Mouse (Mus musculus): ENCODE results near the gene Ppm1j.
"Not testable (repeated sequence)": the region's sequence is repeated elsewhere in the genome, so short reads cannot be mapped to it uniquely, and the experiment has no call there.

Ppm1j gene

DNA sequence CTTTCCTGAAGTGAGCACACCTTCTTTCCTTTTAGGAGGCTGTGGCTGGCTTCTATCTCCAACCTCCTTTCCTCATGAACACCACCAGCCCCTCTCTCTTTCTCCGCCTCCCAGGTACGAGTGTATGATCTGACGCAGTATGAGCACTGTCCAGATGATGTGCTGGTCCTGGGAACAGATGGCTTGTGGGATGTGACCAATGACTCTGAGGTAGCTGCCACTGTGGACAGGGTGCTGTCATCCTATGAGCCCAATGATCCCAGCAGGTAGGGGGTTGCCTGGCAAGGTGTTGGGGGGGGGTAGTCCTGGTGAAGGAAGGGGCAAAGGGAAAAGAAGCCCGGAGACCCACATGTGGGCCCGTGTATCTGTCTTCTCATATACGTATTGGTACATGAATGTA lies 4.4 kb downstream of the Ppm1j start:
- DNase-seq (ENCODE audit: low spot score): no peak

DNA sequence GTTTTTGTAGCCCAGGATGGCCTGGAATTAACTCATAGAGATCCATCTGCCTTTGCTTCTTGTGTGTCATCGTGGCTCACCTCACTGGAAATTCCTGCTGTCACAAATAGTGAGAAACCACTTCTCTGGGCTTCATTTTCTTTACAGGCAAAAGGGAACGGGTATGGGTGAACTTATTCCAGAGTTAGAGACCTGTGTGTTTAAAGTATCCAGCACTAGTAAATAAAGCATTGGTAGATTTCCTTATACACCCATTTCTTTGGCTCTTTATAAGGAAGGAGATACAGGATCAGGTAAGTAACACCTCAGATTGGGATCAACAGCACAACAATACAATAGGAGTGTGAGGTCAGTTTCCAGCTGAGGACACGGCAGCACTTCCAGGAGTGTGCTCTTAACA lies 7.2 kb downstream of the Ppm1j start, which contains the start of gene Rhoc:
Rhoc (plus strand) TSS at position 301 of the 400 bp plus-strand sequence.
- no peak for DNase-seq (ENCODE audit: low spot score)

DNA sequence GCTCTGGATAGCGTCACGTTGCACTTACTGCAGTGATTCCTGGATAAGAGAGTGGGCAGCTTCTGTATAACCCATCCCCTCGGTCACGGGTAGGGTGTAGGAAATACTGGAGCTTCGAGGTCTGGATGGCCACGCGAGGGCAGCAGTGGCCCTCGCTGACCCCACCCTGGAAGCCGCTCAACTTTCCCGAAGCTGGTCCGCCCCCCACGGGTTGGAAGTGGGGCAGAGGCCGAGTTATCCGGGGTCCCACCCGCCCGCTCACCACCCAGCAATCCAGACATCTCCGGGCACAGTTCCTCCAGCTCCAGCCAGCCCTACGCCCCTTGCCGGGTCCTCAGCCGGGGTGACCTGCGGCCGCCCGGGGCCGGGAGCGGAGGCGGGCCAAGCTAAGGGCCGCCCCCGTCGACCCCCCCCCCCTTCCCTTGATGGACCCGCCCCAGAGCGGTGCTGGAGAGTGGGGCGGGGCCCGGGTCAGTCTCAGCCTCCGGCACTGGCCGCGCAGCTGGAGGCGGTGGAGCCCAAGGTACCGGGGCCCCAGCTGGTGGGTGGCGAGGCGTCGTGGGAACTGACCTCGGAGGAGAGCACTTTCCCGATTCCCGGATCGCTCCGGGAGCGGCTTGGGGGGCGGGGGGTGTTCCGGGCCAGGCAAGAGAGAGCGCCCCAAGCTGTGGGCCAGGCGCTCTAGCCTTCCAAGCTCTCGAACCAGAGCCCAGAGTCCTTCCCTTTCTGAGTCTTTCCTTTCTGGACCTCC lies 7.9 kb downstream of the Ppm1j start:
- peak; percentile 89 for DNase-seq (ENCODE audit: low spot score)

DNA sequence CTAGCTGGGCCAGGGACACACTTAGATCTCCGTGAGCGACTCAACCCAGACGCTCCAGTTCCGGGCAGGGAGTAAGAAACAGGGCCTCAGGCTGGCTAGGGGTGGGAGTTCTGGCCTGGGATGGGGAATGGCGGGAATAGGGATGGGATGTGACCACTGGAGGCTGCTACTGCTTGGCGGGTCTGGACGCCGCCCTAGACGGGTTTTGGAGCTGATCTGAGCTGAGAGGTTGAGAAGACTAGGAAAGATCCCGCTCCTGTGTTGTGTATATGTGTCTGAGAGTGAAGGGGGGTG lies 8.4 kb downstream of the Ppm1j start:
- no peak for DNase-seq (ENCODE audit: low spot score)

DNA sequence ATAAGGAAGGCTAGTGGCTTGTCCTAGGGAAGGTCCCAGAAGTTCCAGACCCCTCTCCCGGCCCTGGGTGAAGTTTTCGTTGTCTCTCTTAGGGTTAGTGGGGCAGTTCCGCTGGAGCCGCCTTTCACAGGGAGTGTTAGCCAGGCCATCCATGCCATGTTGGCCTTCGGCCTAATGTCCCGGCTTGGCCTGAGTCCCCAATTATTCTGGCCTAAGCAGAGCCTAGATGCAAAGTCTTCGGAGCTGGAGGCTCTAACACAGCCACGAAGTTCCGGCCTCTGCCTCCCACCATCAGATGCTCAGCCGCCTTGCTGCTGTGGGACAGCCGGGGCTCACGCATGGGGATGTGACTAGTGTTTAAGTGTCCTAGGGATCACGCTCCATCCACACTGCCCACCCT lies 9.0 kb downstream of the Ppm1j start:
- peak; percentile 55 for DNase-seq (ENCODE audit: low spot score)

DNA sequence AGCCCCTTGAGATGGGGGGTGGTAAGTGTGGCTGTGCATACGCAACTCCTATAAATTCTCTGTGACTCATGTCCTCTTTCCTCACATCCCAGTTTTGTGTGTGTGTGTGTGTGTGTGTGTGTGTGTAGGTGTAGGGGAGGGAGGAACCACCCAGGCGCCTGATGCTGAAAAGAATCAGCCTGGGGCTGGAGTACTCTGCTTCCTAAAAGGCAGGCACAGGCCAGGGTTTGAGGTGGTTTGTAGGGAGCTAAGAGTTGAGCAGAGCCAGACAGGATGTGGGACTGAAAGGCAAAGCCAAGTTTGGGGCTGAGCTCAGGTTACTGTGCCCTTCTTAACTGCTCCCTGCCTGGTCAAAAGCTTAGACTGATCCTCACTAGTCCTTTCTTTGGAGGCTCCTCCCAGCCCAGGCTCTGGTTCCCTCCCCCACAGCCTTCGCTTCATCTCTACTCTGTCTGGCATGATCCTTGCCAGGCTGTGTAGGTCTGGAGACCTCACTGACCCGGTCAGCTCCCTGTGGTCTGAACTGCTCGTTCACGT lies 9.6 kb downstream of the Ppm1j start:
- DNase-seq (ENCODE audit: low spot score): no peak

DNA sequence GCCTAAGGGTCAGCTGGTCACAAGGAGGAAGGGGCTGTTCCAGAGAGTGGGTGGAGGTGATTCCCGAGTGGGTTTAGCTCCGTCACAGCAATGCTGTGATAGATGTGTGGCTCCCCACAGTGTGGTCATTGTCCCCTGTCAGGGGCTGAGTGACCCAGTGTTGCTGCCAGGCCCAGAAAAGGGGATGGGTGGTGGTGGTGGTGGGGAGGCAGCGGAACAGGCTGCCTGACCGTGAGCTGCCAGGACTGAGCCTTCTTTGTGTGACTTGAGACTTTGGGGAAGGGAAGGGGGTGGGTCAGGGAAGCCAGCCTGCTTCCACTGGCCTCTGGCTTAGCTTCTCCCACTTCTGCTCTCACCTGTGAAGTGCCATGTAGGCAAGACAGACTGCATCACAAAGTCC lies 10.2 kb downstream of the Ppm1j start:
- DNase-seq (ENCODE audit: low spot score): no peak

DNA sequence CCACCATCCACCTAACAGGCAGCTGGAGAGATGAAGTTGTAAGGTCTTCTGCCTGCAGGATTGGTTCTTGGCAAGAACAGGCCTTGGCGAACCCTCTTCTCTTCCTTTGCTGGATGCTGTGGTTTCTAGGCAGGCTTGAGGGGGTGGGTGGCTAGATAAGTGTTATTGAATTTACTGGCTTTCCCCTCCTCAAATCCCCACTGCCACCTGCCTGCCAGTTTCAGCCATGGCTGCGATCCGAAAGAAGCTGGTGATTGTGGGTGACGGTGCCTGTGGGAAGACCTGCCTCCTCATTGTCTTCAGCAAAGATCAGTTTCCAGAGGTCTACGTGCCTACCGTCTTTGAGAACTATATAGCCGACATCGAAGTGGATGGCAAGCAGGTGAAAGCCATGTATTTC lies 10.8 kb downstream of the Ppm1j start:
- DNase-seq (ENCODE audit: low spot score): no peak

DNA sequence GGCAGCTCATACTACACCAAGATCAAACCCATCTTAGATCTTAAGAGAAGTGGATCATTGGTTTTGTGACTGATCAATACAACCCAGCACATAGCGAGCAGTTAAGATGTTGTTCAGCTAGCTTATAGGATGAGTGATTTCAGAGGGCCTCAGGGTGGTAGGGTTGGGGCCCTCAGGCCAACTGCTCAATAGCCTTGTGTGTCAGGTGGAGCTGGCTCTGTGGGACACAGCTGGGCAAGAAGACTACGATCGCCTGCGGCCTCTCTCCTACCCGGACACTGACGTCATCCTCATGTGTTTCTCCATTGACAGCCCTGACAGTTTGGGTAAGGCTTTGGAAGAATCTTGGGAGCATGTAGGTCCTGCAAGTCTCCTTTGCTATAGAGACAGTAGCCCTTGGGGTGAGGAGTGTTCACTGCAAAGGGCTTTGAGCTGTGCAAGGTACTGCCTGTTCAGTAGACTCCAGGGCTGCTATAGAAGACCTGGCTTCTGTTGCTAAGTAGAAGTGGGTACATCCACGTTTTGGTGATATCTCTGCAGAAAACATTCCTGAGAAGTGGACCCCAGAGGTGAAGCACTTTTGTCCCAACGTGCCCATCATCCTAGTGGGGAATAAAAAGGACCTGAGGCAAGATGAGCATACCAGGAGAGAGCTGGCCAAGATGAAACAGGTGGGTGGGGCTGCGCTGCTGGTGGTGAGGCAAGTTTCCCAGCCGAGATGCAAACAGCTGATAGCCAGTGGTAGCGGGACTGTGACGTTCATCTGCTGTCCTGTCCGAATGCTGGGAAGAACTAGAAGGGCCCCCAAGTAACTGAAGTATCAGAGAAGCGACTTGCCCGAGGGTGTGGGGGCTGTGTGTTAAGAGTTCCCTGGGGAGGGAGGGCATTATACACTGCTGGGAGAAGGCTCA lies 11.8 kb downstream of the Ppm1j start:
- no peak for DNase-seq (ENCODE audit: low spot score)

DNA sequence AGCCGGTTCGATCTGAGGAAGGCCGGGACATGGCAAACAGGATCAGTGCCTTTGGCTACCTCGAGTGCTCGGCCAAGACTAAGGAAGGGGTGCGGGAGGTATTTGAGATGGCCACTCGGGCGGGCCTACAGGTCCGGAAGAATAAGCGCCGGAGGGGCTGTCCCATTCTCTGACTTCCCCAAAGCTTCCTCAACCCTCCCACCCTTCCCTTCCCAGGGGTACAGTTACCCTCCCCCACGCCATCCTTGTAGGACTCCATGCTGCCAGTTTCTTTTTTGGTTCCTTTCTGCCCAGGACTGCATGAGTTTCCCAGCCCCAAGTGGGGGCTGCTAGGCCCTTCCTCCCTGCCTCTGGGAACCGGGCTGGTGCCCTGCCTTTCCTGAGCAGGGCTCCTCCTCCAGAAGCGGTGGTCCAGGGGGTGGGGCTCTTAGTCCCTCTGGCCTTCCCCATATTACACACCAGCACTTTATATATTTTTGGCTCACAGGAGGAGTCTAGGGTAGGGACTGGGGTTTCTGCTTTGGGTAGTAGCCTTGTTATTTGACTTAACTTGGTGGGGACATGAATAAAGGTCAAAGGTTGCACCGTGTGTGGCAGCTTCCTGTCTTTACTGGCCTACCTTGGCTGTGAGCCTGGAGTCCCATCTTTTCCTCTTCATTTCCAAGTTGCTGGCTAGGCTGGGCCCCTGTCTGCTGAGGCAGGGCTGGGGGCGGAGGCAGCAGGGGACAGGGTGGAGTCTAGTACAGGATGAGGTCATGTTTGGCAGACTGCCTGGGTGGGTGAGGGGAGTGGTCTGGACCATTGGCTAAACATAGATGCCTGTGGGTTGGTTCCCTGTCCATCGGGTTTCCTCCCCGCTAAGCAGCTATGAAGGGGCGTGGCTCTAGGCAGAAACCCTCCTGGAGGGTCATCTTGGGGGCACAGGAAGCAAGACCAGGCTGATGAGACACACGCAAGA lies 13.3 kb downstream of the Ppm1j start:
- DNase-seq (ENCODE audit: low spot score): peak; percentile 95

DNA sequence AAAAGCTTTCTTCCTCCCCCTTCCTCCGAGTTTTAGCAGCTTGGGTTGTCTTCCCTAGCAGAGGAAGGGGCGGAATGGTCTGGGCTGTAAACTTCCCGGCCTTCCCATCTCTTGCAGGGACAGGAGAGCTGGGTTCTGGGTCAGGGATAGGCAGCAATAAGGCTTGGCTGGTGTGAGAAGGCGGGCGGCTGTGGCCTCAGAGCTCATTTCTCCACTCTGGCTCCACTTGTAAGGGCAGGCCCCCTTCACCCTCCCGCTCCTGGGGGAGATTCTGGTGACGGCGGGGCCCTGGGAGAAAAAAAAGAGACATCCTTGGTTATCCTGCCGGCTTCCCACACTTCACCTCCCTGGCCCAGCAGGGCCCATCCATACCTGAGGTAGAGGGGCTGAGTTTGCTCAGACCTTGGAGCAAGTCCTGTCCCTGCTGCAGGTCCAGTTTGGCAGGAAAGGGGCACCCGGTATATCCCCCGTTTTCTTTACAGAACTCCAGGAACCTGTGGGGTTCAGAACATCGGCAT lies 14.2 kb downstream of the Ppm1j start:
- no peak for DNase-seq (ENCODE audit: low spot score)

DNA sequence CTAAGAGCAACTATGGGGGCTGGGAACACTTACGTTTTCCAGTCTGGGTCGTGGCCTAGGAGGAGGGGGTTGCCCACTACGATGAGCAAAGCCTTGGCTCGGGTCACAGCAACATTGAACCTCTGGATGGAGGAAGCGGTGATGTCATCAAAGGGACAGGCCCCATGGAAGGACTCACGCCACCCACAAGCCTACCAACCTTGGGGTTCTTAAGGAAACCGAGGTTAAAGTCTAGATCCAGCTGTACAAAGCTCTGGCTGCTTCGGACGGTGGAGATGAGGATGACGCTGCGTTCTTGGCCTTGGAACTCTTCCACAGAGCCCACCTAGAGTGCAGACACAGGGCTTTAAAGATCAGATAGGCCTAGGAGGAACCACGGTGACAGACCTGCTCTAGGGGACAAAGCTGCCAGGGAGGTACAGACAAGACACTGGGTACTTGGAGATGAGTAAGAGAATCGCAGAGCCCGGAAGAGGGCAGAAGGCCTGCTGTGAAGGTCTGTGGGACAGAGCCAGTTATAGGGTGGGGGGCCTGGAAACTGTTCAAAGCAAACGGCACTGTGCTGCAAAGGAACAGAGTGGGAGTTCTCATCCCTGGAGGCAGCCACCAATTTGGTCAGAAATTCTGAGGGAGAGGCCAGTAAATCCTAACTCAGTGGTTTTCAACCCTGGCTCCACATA lies 14.9 kb downstream of the Ppm1j start:
- DNase-seq (ENCODE audit: low spot score): no peak

DNA sequence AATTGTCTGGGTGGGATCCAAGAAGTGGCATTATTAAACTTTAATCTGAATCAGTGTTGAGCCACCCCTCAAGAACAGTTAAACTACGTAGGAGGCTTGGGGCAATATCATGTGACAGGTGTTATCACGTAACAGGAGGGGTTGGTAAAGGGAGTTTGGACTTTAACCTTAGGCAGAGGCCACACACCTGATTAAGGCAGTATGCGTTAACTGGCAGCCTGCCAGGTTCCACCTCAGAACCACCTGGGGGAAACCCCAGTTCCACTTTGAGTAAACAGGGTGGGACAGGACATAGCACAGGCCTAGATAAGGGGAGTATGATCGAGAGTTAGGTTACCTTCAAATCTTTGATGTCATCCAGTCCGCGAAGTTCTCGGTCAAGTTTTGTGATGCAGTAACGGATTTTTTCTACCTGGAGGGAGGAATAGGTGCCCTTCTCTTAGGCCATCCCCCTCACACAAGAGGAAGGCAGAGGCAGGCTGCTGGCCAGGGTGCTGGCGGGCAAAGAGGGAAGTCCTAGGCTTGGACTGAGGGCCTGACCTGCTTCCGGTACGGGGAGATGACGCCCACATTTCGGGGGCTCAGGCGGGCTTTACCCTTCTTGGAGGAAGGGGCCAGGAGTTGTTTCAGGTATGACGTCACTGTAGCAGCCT lies 15.7 kb downstream of the Ppm1j start:
- peak; percentile 56 for DNase-seq (ENCODE audit: low spot score)

DNA sequence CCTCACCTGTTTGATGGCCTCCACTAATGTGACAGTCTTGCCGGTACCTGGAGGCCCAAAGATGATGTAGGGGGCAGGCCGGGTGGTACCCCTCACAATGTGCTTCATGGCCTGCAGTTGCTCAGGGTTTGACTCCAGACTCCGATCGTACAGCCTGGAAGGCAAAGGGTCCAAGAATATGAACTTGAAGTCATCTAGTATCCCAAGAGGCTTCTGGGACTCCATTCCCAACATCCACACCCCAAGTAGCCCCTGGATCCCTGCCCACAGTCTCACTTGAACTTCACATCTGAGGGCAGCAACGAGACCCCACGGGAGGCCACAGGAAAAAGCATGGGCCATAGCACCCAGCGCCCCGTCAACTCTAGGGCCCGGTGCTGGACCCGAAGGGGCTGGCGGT lies 19.8 kb downstream of the Ppm1j start:
- peak; percentile 38 for DNase-seq (ENCODE audit: low spot score)

DNA sequence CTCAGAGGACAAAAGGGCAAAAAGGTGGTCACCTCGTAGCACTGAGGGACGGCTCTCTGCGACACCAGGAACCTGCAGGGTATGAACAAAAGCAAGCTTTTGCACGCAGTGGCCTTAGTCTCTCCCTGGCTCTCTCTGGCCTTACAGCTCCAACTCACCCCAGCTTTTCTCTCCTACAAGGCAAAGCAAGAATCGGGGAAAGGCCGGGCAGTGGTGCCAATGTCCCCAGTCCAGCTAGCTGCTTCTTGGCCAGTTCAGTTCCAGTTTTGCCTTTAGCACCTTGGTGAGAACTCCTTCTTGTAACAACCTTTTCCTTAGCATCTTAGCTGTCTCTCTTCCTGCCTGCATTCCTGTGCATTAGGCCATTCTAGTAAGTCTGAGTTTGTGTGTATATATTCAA lies 20.6 kb downstream of the Ppm1j start:
- DNase-seq (ENCODE audit: low spot score): no peak

DNA sequence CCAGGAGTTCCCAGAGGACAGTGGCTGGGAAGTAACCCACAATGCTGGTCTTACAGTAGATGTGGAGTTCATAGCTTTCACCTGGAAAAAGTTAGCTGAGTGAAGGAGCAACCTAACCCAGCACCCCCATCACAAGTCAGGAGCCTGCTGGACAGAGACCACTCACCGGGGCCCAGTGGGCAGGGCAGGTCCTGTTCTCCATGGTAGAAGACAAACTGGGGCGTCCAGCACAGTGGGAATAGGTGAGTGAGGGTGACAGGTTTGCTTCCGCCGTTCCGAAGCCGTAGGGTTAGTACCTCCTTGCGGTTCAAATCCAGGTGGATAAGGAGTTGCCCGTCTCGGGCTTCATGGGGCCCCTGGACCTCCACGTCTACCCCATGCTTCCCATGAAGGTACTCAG lies 23.5 kb downstream of the Ppm1j start:
- DNase-seq (ENCODE audit: low spot score): no peak

DNA sequence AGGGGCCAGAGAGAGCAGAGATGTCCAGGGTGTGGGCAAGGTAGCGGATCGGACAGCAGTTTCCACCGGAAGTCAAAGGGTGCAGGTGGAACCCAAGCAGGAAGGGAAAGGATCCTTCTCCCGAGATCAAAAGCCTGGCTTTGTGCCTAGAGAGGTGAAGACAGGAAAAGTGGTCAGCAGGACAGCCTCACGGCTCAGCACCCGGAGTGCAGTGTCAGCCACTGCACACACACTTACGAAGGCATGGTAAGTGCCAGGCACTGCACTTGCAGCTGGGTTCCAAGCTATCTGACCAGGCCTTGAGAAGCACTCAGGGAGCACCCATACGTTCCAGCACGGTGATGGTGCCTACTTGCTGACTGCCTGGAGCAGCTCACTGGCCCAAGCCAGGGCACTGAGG lies 24.7 kb downstream of the Ppm1j start:
- DNase-seq (ENCODE audit: low spot score): no peak

DNA sequence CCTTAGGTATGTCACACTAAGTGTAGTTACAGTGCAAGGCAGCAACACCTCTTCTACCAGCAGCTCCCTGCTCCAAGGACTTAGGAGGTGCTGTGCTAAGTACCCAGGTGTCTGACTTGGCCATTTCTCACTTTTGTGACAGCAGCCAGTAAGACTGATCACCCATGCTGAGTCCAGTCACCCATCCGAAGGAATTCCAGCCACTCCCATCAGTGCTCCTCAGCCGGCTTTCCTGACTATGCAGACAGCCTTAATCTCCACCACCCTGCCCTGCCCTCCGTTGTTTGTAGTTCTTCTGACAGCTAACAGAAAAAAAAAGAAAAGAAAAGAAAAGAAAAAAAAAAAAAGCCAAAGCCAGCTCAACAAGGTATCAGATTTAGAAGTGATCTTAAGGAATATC lies 30.9 kb downstream of the Ppm1j start:
- DNase-seq (ENCODE audit: low spot score): no peak

DNA sequence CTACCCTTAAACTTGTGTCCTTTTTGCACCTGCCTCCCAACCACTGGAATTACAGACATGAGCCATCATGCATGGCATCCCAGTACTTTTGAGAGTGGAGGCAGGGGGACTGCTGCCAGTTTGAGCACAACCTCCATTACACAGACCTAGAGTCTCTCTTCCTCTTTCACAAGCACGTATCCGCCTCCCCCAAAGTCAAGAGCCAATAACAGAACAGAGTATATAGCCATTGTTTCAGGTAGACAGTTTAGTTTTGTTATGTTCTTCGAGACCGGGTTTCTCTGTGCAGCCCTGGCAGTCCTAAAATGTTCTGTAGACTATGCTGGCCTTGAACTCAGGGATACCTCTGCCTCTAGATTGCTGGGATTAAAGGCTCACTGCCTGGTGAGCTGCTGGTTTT lies 31.4 kb downstream of the Ppm1j start:
- DNase-seq (ENCODE audit: low spot score): no peak

DNA sequence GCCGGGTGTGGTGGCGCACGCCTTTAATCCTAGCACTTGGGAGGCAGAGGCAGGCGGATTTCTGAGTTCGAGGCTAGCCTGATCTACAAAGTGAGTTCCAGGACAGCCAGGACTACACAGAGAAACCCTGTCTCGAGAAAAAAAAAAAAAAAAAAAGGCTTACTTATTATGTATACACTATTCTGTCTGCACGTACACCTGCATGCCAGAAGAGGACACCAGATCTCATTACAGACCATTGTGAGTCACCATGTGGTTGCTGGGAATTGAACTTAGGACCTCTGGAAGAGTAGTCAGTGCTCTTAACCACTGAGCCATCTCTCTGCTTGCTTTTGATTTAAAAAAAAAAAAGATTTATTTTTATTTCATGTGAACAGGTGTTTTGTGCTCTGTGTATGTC lies 32.4 kb downstream of the Ppm1j start:
- DNase-seq (ENCODE audit: low spot score): not testable (repeated sequence)

DNA sequence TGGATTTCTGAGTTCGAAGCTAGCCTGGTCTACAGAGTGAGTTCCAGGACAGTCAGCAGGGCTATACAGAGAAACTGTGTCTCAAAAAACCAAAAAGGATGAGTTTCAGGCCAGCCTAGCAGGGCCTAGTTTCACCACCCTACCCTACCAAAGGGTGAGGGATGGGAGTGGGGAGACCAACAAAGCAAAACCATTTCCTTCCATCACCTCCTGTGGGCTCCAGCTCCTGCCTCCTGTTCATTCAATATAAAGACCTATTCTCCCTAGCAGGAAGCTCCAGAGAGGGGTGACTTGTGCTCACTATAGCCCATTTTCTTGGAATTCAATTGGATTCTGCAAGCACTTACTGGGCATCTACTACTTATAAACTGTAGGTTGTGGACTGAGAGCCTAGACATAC lies 33.9 kb downstream of the Ppm1j start:
- no peak for DNase-seq (ENCODE audit: low spot score)

Data from testis, postnatal 10 days (tissue).